Mouse (Mus musculus) liver, embryonic 14.5 days (tissue): Measurements from ENCODE around the gene Rph3al. TPM values are rescaled to one million over a fixed set of nuclear protein-coding genes. Genes with fewer than 3 reads are reported as not detected.

ENCODE experiments used
- ATAC-seq: fragments of 200-750 bp; cut with Nextera tagmentation; 2 replicates; pipeline ENCODE4 v1.8.0; 2017; ENCODE audit warnings: moderate number of reproducible peaks, mild to moderate bottlenecking, moderate library complexity; ENCODE audit not compliant: insufficient read depth
- DNase-seq, 3 experiments: peaks; one replicate each; pipeline ENCODE4 v3.0.0-alpha.2; 2012 to 2013; ENCODE audit warnings: low read depth in 3 of 3, low spot score in 3 of 3
- H3K27ac ChIP-seq: fragments of 300-500 bp; sonication (generic); 2 replicates; pipeline ENCODE4 v1.5.1; 2014; ENCODE audit warnings: moderate library complexity, mild to moderate bottlenecking, control low read depth, inconsistent platforms
- H3K27me3 ChIP-seq: fragments of 300-500 bp; sonication (generic); 2 replicates; pipeline ENCODE4 v1.6.1; 2014; ENCODE audit warnings: mild to moderate bottlenecking, low read length, moderate library complexity; ENCODE audit not compliant: control insufficient read depth, insufficient read depth
- H3K36me3 ChIP-seq: fragments of 300-500 bp; sonication (generic); replicated peaks from 2 replicates; pipeline ENCODE4 v1.6.1; 2014; ENCODE audit warnings: low read depth; ENCODE audit not compliant: control insufficient read depth, insufficient read depth
- H3K4me1 ChIP-seq, 2 experiments: fragments of 200-500 bp in 1 of 2; fragments of 300-500 bp in 1 of 2; sonication (generic) in 1 of 2; replicated peaks; 2 replicates each; pipeline ENCODE4 v1.6.1; 2012 to 2014; ENCODE audit warnings: antibody characterized with exemption in 1 of 2, inconsistent platforms in 1 of 2, low read length in 1 of 2; ENCODE audit not compliant: control insufficient read depth in 2 of 2, insufficient read depth in 2 of 2
- H3K4me2 ChIP-seq: fragments of 300-500 bp; sonication (generic); 2 replicates; pipeline ENCODE4 v1.6.1; 2014; ENCODE audit warnings: low read depth, mild to moderate bottlenecking, control low read depth, moderate library complexity
- H3K4me3 ChIP-seq, 2 experiments: fragments of 200-500 bp in 1 of 2; fragments of 300-500 bp in 1 of 2; sonication (generic) in 1 of 2; 2 replicates each; pipeline ENCODE4 v1.5.1; 2012 to 2014; ENCODE audit warnings: low read depth in 2 of 2, low read length in 2 of 2, mild to moderate bottlenecking in 2 of 2, control low read depth in 1 of 2, inconsistent platforms in 1 of 2, moderate library complexity in 1 of 2; ENCODE audit not compliant: insufficient read depth in 1 of 2
- H3K9ac ChIP-seq: fragments of 300-500 bp; sonication (generic); replicated peaks from 2 replicates; pipeline ENCODE4 v1.6.1; 2014; ENCODE audit warnings: mild to moderate bottlenecking, control low read depth, moderate library complexity
- H3K9me3 ChIP-seq: fragments of 300-500 bp; sonication (generic); 2 replicates; pipeline ENCODE4 v1.6.1; 2016; ENCODE audit warnings: low read length, mixed read lengths; ENCODE audit not compliant: control insufficient read depth
- CTCF ChIP-seq: IDR thresholded peaks from 2 replicates; pipeline ENCODE4 v1.5.1; 2016; ENCODE audit warnings: antibody characterized with exemption, low read depth, control low read depth
- EP300 ChIP-seq: IDR thresholded peaks from 2 replicates; pipeline ENCODE4 v1.6.1; 2016; ENCODE audit warnings: antibody characterized with exemption, low read depth
- WGBS: fragments of 180-500 bp; shearing (Covaris S2); extraction: QIAGEN DNeasy Blood & Tissue Kit; methylation state at CpG from one replicate; pipeline ENCODE4 v1.1.7; 2014; ENCODE audit not compliant: insufficient replicate concordance; 5-methylcytosine and 5-hydroxymethylcytosine counted together
- polyA plus RNA-seq, 2 experiments: library from polyadenylated mRNA; depleted of rRNA in 1 of 2; stranded (reverse) in 1 of 2; unstranded in 1 of 2; fragments of >200 nt; fragmentation: Nextera tagmentation in 1 of 2; extraction: Ambion mirVana in 1 of 2; gene quantifications; 2 replicates each; pipeline versions ENCODE4 v1.2.1 to v1.2.3; 2012 to 2014

Gene Rph3al
- polyA plus RNA-seq, 2 experiments, result 0.25 to 0.29 TPM

GRCm38 (mm10) chr11:75866861-75867260, 71.4 kb downstream of the Rph3al start:
- Histone ChIP-seq H3K27ac (no peak overlapping the region), H3K27me3 (no peaks in the 10 kb centered on the region), H3K9ac (no peak overlapping the region), H3K4me3 (no peak overlapping the region), H3K4me2 (no peak overlapping the region), H3K9me3 (no peaks in the 10 kb centered on the region), H3K36me3 (no peaks in the 10 kb centered on the region), H3K4me1 (no peaks in the 10 kb centered on the region)
- DNase-seq (no peak), ATAC-seq (no peak)
- 47% methylated on average over 4 of the region's 4 CpGs for WGBS
- TF ChIP-seq CTCF (no peak), EP300 (no peak)

- no peak for DNase-seq
- no peaks in the 10 kb centered on the region for H3K4me1 ChIP-seq
- no peak overlapping the region for H3K4me3 ChIP-seq
- TF ChIP-seq CTCF, result no peak
- no peak for TF ChIP-seq EP300
- 42% methylated on average over 9 of the region's 9 CpGs for WGBS
- H3K4me2 ChIP-seq, result no peak overlapping the region
- no peaks in the 10 kb centered on the region for H3K9me3 ChIP-seq
- no peak for ATAC-seq
- no peaks in the 10 kb centered on the region for H3K36me3 ChIP-seq
- no peak overlapping the region for H3K9ac ChIP-seq
- no peaks in the 10 kb centered on the region for H3K27me3 ChIP-seq
- H3K27ac ChIP-seq, result no peak overlapping the region
Observed at GRCm38 (mm10) chr11:75865859-75866258, 72.4 kb downstream of the Rph3al start.

- Histone ChIP-seq H3K4me3 (no peak overlapping the region), H3K9me3 (no peaks in the 10 kb centered on the region), H3K27me3 (no peaks in the 10 kb centered on the region), H3K4me2 (no peak overlapping the region), H3K36me3 (no peaks in the 10 kb centered on the region), H3K9ac (no peak overlapping the region), H3K27ac (no peak overlapping the region), H3K4me1 (no peaks in the 10 kb centered on the region)
- ATAC-seq (no peak), DNase-seq (no peak)
- WGBS, result 45% methylated on average over 7 of the region's 7 CpGs
- TF ChIP-seq CTCF (no peak), EP300 (no peak)
Observed at GRCm38 (mm10) chr11:75865253-75865619, 73.0 kb downstream of the Rph3al start.

GRCm38 (mm10) chr11:75864529-75865252, 73.5 kb downstream of the Rph3al start:
- no peak for TF ChIP-seq EP300
- no peak for TF ChIP-seq CTCF
- H3K9ac ChIP-seq, result no peak overlapping the region
- ATAC-seq (no peak), DNase-seq (no peak)
- H3K4me1 ChIP-seq, result no peaks in the 10 kb centered on the region
- H3K27me3 ChIP-seq, result no peaks in the 10 kb centered on the region
- H3K4me3 ChIP-seq, result no peak overlapping the region
- H3K27ac ChIP-seq, result no peak overlapping the region
- no peaks in the 10 kb centered on the region for H3K36me3 ChIP-seq
- 40% methylated on average over 4 of the region's 4 CpGs for WGBS
- no peak overlapping the region for H3K4me2 ChIP-seq
- H3K9me3 ChIP-seq, result no peaks in the 10 kb centered on the region

- no peak overlapping the region for H3K27ac ChIP-seq
- DNase-seq (no peak), ATAC-seq (no peak)
- no peak for TF ChIP-seq CTCF
- no peak for TF ChIP-seq EP300
- no peak overlapping the region for H3K4me3 ChIP-seq
- H3K9me3 ChIP-seq, result no peaks in the 10 kb centered on the region
- no peaks in the 10 kb centered on the region for H3K4me1 ChIP-seq
- no peak overlapping the region for H3K9ac ChIP-seq
- no peaks in the 10 kb centered on the region for H3K27me3 ChIP-seq
- no peak overlapping the region for H3K4me2 ChIP-seq
- 45% methylated on average over 4 of the region's 4 CpGs for WGBS
- H3K36me3 ChIP-seq, result no peaks in the 10 kb centered on the region
Observed at GRCm38 (mm10) chr11:75862466-75862865, 75.8 kb downstream of the Rph3al start.
